Mouse (Mus musculus) forebrain, embryonic 13.5 days (tissue): ENCODE measurements around the gene Zfp568. TPM values are rescaled to one million over a fixed set of nuclear protein-coding genes. Genes with fewer than 3 reads are reported as not detected.
"Not testable (repeated sequence)": the region's sequence is repeated elsewhere in the genome, so short reads cannot be mapped to it uniquely, and the experiment has no call there.

Experiments used
- ATAC-seq: fragments of 200-750 bp; cut with Nextera tagmentation; 2 replicates; pipeline ENCODE4 v1.8.0; 2017
- H3K27ac ChIP-seq: fragments of 300-500 bp; sonication (generic); 2 replicates; pipeline ENCODE4 v1.5.1; 2015; ENCODE audit warnings: inconsistent platforms, mild to moderate bottlenecking, moderate library complexity
- H3K27me3 ChIP-seq: fragments of 300-500 bp; sonication (generic); 2 replicates; pipeline ENCODE4 v1.6.1; 2015; ENCODE audit warnings: mild to moderate bottlenecking, inconsistent platforms
- H3K36me3 ChIP-seq: fragments of 300-500 bp; sonication (generic); 2 replicates; pipeline ENCODE4 v1.6.1; 2015; ENCODE audit warnings: mild to moderate bottlenecking, inconsistent platforms; ENCODE audit not compliant: poor library complexity, severe bottlenecking
- H3K4me1 ChIP-seq: fragments of 300-500 bp; sonication (generic); 2 replicates; pipeline ENCODE4 v1.6.1; 2015; ENCODE audit warnings: inconsistent platforms
- H3K4me2 ChIP-seq: fragments of 300-500 bp; sonication (generic); 2 replicates; pipeline ENCODE4 v1.6.1; 2015; ENCODE audit warnings: inconsistent platforms, mild to moderate bottlenecking, moderate library complexity
- H3K4me3 ChIP-seq: fragments of 300-500 bp; sonication (generic); 2 replicates; pipeline ENCODE4 v1.5.1; 2015; ENCODE audit warnings: mild to moderate bottlenecking, inconsistent platforms
- H3K9ac ChIP-seq: fragments of 300-500 bp; sonication (generic); 2 replicates; pipeline ENCODE4 v1.6.1; 2015; ENCODE audit warnings: mild to moderate bottlenecking, inconsistent platforms
- H3K9me3 ChIP-seq: fragments of 300-500 bp; sonication (generic); replicated peaks from 2 replicates; pipeline ENCODE4 v1.6.1; 2016; ENCODE audit warnings: inconsistent platforms
- WGBS: fragments of 180-500 bp; shearing (Covaris S2); methylation state at CpG from one replicate; pipeline ENCODE4 v1.1.7; 2015; 5-methylcytosine and 5-hydroxymethylcytosine counted together
- polyA plus RNA-seq: library from polyadenylated mRNA; unstranded; fragments of >200 nt; fragmentation: Nextera tagmentation; extraction: Ambion mirVana; gene quantifications from 2 replicates; pipeline ENCODE4 v1.2.1, GENCODE M21; 2015

Zfp568 gene
- polyA plus RNA-seq, 1 experiment from 2014 or later = 5.7 TPM

DNA sequence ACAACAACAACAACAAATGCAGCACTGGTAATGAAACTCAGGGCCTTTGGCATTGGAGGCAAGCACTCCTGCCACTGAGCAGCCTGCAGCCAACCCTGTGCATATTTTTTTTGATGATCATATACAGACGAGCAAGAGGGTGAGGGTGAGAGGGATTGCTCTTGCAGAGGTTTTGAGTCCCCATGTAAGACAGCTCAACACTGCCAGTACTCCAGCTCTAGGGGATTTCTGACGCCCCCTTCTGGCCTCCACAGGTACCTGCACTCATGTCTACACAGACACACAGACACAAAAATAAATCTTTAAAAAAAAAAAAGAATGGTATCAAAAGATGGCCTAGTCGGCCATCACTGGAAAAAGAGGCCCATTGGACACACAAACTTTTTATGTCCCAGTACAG is 24.8 kb upstream of the Zfp568 start:
- H3K27me3 ChIP-seq = no peaks in the 10 kb centered on the region
- H3K9me3 ChIP-seq = no peaks in the 10 kb centered on the region
- no peak overlapping the region for H3K27ac ChIP-seq
- WGBS = 61% methylated on average over 3 of the region's 3 CpGs
- ATAC-seq = no peak
- H3K9ac ChIP-seq = no peak overlapping the region
- peaks cover 4% of the 10 kb centered on the region; the same call in 1 of the 2 replicates for H3K4me1 ChIP-seq
- no peaks in the 10 kb centered on the region for H3K36me3 ChIP-seq
- no peak overlapping the region for H3K4me3 ChIP-seq
- no peak overlapping the region for H3K4me2 ChIP-seq

DNA sequence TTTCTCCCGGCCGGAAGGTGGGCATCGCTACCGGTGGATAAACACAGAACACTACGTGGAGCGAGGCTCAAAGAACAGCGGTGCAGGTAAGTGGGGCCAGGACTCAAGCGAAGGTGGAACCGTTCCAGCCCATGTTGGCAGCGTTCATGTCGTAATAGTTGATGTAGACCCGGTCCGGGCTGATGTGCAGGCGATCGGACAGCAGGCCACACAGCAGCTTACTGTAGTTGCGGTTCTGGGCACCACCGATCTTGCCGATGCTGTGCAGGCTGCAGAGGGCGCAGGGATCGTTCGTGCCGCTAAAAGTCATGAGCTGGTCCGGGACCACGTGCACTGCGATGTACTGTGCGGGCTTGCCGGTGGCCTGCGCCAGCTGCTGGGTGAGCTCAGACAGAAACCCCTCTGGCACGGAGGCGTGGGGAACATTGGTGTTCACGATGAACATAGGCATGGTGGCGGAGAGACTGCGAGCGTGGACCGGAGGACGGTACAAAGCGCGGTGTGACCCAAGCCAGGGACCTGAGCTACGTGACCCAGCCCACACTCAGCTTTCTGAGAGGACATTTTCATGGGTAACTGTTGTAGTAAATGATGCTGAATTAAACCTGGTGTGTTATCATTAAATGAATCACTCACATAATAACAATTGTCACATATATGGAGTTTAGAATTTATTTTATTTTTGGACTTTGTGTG is 18.5 kb upstream of the Zfp568 start:
- H3K27ac ChIP-seq, H3K4me3 ChIP-seq: not testable (repeated sequence)
- 58% methylated on average over 38 of the region's 39 CpGs for WGBS

DNA sequence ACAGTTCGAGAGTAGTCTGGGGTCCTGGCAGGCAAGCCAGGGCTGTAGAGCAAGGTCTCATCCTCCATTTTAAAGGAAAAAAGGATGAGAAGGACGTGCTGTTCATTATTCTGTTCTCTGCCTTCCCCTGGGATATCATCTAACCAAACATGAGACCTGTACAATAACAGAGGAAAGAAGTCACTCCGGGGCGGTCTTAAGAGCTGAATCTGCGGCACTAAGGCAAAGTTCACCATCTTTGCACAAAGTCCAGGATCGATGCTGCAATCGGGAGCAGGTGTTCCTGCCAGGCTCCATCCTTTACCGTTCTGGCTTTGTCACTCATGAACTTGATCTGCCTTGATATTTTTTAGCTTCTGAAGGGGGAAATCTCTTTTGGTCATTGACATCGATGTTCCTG is 13.1 kb upstream of the Zfp568 start:
- ATAC-seq = no peak
- no peak overlapping the region for H3K4me3 ChIP-seq
- no peak overlapping the region for H3K4me2 ChIP-seq
- H3K9me3 ChIP-seq = no peaks in the 10 kb centered on the region
- H3K27me3 ChIP-seq = no peaks in the 10 kb centered on the region
- H3K36me3 ChIP-seq = no peaks in the 10 kb centered on the region
- no peaks in the 10 kb centered on the region for H3K4me1 ChIP-seq
- H3K9ac ChIP-seq = no peak overlapping the region
- H3K27ac ChIP-seq = no peak overlapping the region
- WGBS = 87% methylated on average over 9 of the region's 9 CpGs

More for the DNA sequence above, 18.5 kb upstream of the Zfp568 start:
- not testable (repeated sequence) for ATAC-seq, H3K36me3 ChIP-seq, H3K27me3 ChIP-seq, H3K4me2 ChIP-seq, H3K9ac ChIP-seq, H3K9me3 ChIP-seq, H3K4me1 ChIP-seq

DNA sequence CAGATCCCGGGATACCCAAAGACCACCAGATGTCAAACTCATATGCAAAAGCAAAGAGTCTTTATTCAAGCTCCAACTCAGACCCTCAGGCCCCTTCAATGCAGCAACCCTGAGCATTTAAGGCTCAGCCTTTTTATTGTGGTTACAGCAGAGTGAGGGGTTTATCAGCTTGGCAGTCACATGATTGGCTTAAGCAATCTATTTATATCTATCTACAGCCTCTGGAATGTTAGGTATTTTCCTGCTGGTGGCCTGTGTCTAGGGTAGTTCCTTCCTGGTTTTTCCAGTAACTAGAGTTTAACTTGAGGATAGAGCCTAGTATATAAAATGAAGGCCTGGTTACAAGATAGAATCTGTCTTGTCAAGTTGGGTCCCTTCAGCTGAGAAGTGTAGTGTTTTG is 3.0 kb upstream of the Zfp568 start:
- Histone ChIP-seq H3K36me3 (no peaks in the 10 kb centered on the region), H3K4me1 (peaks cover 19% of the 10 kb centered on the region), H3K4me2 (no peak overlapping the region), H3K27ac (no peak overlapping the region), H3K9me3 (no peaks in the 10 kb centered on the region), H3K27me3 (no peaks in the 10 kb centered on the region), H3K9ac (no peak overlapping the region), H3K4me3 (no peak overlapping the region)
- WGBS = 93% methylated on average over 1 of the region's 1 CpGs
- ATAC-seq = no peak

DNA sequence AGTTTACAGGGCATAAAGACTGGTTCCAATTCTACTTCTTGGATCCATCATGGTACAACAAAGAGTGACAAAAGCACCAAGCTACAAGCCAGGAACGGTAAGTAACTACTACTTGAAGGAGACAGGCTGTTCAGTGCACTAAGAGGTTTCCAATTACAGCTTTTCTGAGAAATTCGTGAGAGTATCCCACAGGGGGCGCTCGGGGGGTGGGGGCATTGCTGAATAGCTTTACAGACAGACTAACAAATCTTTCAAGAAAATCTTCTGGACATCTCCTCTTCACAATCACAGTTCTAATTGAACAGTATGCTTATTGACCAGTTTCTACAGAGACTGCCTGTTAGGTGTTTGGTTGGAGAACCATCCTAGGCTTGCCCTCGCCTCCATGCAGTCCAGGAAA is 2.3 kb upstream of the Zfp568 start:
- H3K27me3 ChIP-seq = no peaks in the 10 kb centered on the region
- H3K9ac ChIP-seq = no peak overlapping the region
- H3K9me3 ChIP-seq = no peaks in the 10 kb centered on the region
- H3K4me2 ChIP-seq = no peak overlapping the region
- H3K4me3 ChIP-seq = no peak overlapping the region
- H3K36me3 ChIP-seq = 0 out of 2 replicates have a peak, but pooled peaks cover 3% of the 10 kb centered on the region
- no peak overlapping the region for H3K27ac ChIP-seq
- WGBS = 51% methylated on average over 5 of the region's 5 CpGs
- peaks cover 19% of the 10 kb centered on the region for H3K4me1 ChIP-seq
- no peak for ATAC-seq

DNA sequence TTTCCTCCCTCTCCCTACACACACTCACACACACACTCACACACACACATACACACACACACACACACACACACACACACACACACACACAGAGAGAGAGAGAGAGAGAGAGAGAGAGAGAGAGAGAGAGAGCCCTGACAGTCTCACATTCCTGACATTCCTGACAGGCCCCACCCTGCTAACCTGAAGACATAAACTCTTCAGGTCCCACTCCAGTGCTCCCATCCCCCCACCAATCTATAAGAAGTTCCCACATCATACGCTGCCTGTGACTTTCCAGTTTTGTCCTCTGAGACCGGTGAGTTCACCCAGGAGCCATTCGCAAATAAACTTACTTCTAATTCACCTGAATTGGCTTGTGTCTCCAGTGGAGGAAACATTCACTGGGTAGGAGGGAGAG is 1.9 kb upstream of the Zfp568 start:
- Histone ChIP-seq H3K9ac (no peak overlapping the region), H3K27ac (no peak overlapping the region), H3K4me3 (no peak overlapping the region), H3K36me3 (peaks cover 4% of the 10 kb centered on the region; the same call in 1 of the 2 replicates), H3K4me2 (no peak overlapping the region), H3K9me3 (no peaks in the 10 kb centered on the region), H3K27me3 (no peaks in the 10 kb centered on the region), H3K4me1 (peaks cover 19% of the 10 kb centered on the region)
- WGBS = 90% methylated on average over 3 of the region's 3 CpGs
- no peak for ATAC-seq

DNA sequence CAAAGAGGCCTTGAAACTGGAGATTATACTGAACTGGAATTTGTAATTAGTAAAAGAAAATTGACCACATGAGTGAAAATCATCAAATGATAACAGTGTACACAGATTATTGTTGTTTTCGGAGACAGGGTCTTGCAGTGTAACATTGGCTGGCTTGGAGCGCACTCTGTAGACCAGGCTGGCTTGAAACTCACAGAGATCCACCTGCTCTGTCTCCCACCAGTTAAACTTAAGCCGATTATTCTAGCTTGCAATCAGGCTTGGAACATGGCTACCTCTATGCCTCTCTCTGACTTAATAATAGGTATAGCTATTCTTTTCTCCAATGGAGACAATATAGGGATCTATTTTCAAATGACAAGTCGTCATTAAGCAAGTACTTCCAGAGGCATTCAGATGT is 1.4 kb upstream of the Zfp568 start:
- 80% methylated on average over 4 of the region's 4 CpGs for WGBS
- Histone ChIP-seq H3K9me3 (no peaks in the 10 kb centered on the region), H3K36me3 (peaks cover 9% of the 10 kb centered on the region), H3K4me2 (peak overlapping the region; percentile 73), H3K4me3 (no peak overlapping the region), H3K27me3 (no peaks in the 10 kb centered on the region), H3K9ac (no peak overlapping the region), H3K4me1 (peaks cover 19% of the 10 kb centered on the region), H3K27ac (no peak overlapping the region)
- no peak for ATAC-seq

DNA sequence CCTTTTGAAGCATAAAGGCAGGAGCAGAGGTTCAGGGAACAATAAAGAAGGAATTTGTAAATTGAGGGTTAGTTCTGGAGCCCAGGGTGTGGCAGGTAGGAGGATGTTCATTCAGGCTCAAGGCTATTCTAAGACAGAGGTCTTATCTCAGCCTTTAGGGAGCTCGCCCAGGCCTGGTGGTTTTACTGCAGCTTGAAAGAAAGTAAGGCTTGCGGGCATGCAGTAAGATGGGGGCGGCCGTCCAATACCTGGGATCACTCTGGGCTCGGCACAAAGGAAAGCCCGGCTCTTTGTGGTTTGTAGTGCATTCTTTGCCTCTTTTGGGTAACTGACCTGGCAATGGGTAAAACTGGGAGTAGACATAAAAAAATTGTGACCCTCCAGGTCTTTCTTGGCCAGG is 824 bp upstream of the Zfp568 start:
- Histone ChIP-seq H3K9me3 (no peaks in the 10 kb centered on the region), H3K27ac (peak overlapping the region; percentile 92; the same call in 1 of the 2 replicates), H3K4me2 (peak overlapping the region; percentile 73), H3K36me3 (peaks cover 15% of the 10 kb centered on the region), H3K4me3 (peak overlapping the region; percentile 84), H3K27me3 (no peaks in the 10 kb centered on the region), H3K9ac (peak overlapping the region; percentile 89), H3K4me1 (peaks cover 19% of the 10 kb centered on the region)
- WGBS = 15% methylated on average over 6 of the region's 6 CpGs
- ATAC-seq = no peak

DNA sequence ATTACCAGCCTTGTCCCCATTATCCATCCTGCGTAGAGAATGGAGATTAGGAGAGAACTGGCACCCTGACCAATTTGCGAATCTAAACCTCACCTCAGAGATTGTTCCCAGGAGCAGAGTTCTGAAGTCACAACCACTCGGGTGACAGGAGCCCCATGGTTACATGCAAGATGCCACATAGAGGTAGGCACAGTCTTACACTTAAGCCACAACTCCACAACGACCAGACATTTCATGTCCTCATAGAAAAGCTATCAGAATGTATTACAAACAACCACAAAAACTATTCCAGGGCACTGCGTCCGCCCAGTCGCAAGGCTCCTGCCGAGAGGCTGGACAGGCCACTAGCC is 440 bp upstream of the Zfp568 start:
- Histone ChIP-seq H3K4me2 (peak overlapping the region; percentile 73), H3K4me3 (peak overlapping the region; percentile 84), H3K4me1 (peaks cover 19% of the 10 kb centered on the region), H3K27ac (peak overlapping the region; percentile 92), H3K27me3 (no peaks in the 10 kb centered on the region), H3K9me3 (no peaks in the 10 kb centered on the region), H3K36me3 (peaks cover 18% of the 10 kb centered on the region), H3K9ac (peak overlapping the region; percentile 89)
- WGBS = under 1% methylated on average over 8 of the region's 8 CpGs
- ATAC-seq = no peak

DNA sequence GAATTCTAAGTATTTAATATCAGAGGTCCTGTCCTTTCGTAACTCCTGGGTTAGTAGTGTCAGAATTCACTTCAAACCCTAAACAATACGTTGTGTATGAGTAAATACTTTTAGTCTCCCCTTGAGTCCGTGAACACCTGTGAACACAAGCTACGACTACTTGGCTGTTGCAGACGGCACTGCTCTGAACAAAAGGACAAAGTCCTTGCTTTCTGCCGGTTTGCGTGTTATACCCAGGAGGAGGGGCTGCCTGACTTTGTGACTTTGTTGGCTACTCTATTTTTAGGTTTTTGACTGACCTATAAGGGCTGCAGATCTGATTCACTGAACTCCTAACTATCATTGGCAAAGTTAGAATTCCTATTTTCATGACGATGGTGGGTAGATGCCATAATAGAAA is 2.3 kb downstream of the Zfp568 start:
- Histone ChIP-seq H3K9ac (no peak overlapping the region), H3K4me2 (no peak overlapping the region), H3K27me3 (no peaks in the 10 kb centered on the region), H3K4me3 (no peak overlapping the region), H3K4me1 (peaks cover 19% of the 10 kb centered on the region), H3K9me3 (no peaks in the 10 kb centered on the region), H3K36me3 (peaks cover 36% of the 10 kb centered on the region), H3K27ac (no peak overlapping the region)
- 89% methylated on average over 8 of the region's 8 CpGs for WGBS
- no peak for ATAC-seq

DNA sequence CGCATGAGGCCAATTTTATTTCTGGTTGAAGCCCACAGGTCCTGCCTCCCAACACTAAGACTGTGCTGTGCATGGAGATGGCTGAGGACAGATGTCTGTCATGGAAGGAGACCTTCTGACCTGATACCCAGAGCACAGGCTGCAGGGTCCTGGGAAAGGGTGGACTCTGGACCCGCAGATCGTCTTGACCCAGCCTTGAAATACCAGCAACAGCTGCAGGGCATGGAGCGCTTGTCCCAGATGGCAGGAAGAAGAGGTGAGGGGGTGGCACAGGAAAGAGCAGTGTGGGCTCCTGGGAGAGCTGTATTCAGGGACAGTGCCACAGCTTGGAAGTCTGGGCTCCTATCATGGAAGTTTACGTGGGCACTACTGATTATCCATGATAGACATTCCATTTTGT is 3.8 kb downstream of the Zfp568 start:
- no peaks in the 10 kb centered on the region for H3K9me3 ChIP-seq
- H3K4me3 ChIP-seq = no peak overlapping the region
- WGBS = 95% methylated on average over 5 of the region's 5 CpGs
- H3K4me1 ChIP-seq = peaks cover 16% of the 10 kb centered on the region
- H3K4me2 ChIP-seq = no peak overlapping the region
- no peaks in the 10 kb centered on the region for H3K27me3 ChIP-seq
- ATAC-seq = no peak
- H3K27ac ChIP-seq = no peak overlapping the region
- H3K36me3 ChIP-seq = peaks cover 47% of the 10 kb centered on the region
- H3K9ac ChIP-seq = no peak overlapping the region

DNA sequence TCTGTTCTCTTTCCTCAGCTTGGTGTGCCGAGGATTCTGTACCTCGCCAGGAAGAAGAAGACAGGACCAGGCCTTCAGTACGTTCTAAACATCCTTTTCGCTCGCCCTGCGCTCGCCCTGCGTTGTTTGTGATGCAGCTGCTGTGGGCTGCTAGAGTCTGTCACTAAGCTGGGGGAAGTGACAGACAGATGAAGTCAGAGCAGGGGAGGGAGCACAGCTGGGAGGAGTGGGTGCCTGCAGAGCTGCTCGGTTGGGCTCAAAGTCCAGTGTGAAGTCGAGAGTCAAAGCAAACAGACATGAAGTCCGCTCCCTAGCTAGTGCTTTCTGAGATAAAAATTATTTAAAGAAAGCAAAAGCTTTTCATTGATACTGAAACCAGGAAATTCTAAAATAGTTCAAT is 5.3 kb downstream of the Zfp568 start:
- H3K36me3 ChIP-seq = peaks cover 59% of the 10 kb centered on the region
- H3K4me1 ChIP-seq = peaks cover 8% of the 10 kb centered on the region
- no peak for ATAC-seq
- H3K4me2 ChIP-seq = no peak overlapping the region
- H3K9ac ChIP-seq = no peak overlapping the region
- no peak overlapping the region for H3K4me3 ChIP-seq
- 94% methylated on average over 11 of the region's 11 CpGs for WGBS
- no peaks in the 10 kb centered on the region for H3K27me3 ChIP-seq
- H3K9me3 ChIP-seq = no peaks in the 10 kb centered on the region; the same call in 1 of the 2 replicates
- H3K27ac ChIP-seq = no peak overlapping the region

DNA sequence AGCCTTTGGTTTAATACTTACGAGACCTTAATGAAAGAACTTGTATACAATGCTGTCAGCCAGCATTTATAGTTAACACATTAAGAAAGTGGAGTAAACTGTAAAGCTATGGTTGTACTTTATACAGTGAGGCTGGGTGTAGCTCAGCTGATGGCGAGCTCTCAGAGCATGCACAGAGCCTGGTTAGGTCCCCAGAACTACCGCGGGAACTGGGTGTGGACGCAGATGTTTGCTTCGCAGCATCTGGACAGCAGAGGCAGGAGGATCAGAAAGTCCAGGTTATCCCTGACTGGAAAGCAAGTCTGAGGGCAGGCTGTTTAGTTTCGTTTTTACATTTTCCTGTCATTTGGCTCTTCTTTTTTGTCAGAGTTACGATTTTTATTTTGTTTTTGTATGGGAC is 8.9 kb downstream of the Zfp568 start:
- Histone ChIP-seq H3K9ac (no peak overlapping the region), H3K36me3 (peaks cover 78% of the 10 kb centered on the region), H3K4me1 (no peaks in the 10 kb centered on the region), H3K9me3 (no peaks in the 10 kb centered on the region; the same call in 1 of the 2 replicates), H3K4me2 (no peak overlapping the region), H3K27me3 (no peaks in the 10 kb centered on the region), H3K27ac (no peak overlapping the region), H3K4me3 (no peak overlapping the region)
- 98% methylated on average over 8 of the region's 8 CpGs for WGBS
- no peak for ATAC-seq
